Mouse (Mus musculus) ES-Bruce4 (cell line): ENCODE data around the gene Dnajc8.

Source experiments
- CTCF ChIP-seq: IDR thresholded peaks from one replicate; pipeline ENCODE4 v1.8.1; 2011; ENCODE audit warnings: low read depth, low read length
- EP300 ChIP-seq: IDR thresholded peaks from 2 replicates; pipeline ENCODE4 v1.6.1; 2011; ENCODE audit warnings: low read depth, low read length; ENCODE audit not compliant: insufficient read depth
- POLR2A ChIP-seq: IDR thresholded peaks from one replicate; pipeline ENCODE4 v1.8.1; 2011; ENCODE audit warnings: low read length; ENCODE audit not compliant: insufficient read depth

DNA sequence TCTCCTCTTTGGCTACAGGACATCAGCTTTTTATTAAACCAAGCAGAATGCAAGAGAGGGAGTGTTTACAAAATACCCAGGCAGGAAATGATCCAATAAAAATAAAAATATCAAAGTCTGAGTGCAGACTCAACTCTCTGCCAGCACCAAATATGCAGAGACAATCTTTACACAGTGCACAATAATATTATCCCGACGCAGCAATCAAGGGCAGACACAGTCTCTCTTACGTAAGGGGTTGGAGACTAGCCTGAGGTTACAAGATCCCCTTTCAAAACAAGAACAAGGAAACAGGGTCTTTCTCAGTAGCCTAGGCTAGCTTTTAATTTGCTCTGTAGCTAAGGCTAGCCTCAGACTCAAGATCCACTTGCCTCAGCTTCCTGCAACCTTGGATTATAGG lies 46.8 kb upstream of the Dnajc8 start:
- TF ChIP-seq CTCF (no peak), EP300 (no peak), POLR2A (no peak)
